Mouse (Mus musculus): ENCODE results near the gene Vmn2r124.
"Not testable (repeated sequence)": the region's sequence is repeated elsewhere in the genome, so short reads cannot be mapped to it uniquely, and the experiment has no call there.

DNA sequence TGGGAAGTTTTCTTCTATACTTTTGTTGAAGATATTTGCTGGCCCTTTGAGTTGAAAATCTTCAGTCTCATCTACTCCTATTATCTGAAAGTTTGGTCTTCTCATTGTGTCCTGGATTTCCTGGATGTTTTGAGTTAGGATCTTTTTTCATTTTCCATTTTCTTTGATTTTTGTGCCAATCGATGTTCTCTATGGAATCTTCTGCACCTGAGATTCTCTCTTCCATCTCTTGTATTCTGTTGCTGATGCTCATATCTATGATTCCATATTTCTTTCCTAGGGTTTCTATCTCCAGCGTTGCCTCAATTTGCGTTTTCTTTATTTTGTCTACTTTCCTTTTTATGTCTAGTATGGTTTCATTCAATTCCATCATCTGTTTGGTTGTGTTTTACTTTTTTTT lies 53.0 kb downstream of the Vmn2r124 start:
- TF ChIP-seq EP300 (optimal IDR thresholded peaks at IDR 0.05); CTCF (IDR thresholded peaks at IDR 0.05; ENCODE audit: low read depth): not testable (repeated sequence)
